Mouse (Mus musculus) E14TG2a.4 (cell line): ENCODE measurements at regions not wholly inside any gene's neighbourhood (a gene's known extent, or its start where the extent isn't known, plus 50 kb on each side); places are given as distances from the start of the nearest gene placed in this dataset.

Experiments
- CTCF ChIP-seq: conservative IDR thresholded peaks from 2 replicates; pipeline ENCODE4 v1.5.1; 2014; ENCODE audit warnings: low read length
- NANOG ChIP-seq: IDR thresholded peaks from 2 replicates; pipeline ENCODE4 v1.6.1; 2014; ENCODE audit warnings: borderline replicate concordance, low read length, mixed read lengths
- POU5F1 ChIP-seq: IDR thresholded peaks from 2 replicates; pipeline ENCODE4 v1.6.1; 2014; ENCODE audit warnings: low read length, borderline replicate concordance

GRCm38 (mm10) chr11:22611102-22611869 is 99.4 kb downstream of the Tmem17 start:
- no peak for TF ChIP-seq CTCF
- no peak for TF ChIP-seq NANOG
- no peak for TF ChIP-seq POU5F1
